Mouse (Mus musculus): ENCODE results near the gene Zfp553. TPM values are rescaled to one million over a fixed set of nuclear protein-coding genes. Genes with fewer than 3 reads are reported as not detected.
"Not testable (repeated sequence)": the region's sequence is repeated elsewhere in the genome, so short reads cannot be mapped to it uniquely, and the experiment has no call there.

The Zfp553 gene
- total RNA-seq, 2 experiments from 2014 or later: 16.9 to 18.6 TPM

DNA sequence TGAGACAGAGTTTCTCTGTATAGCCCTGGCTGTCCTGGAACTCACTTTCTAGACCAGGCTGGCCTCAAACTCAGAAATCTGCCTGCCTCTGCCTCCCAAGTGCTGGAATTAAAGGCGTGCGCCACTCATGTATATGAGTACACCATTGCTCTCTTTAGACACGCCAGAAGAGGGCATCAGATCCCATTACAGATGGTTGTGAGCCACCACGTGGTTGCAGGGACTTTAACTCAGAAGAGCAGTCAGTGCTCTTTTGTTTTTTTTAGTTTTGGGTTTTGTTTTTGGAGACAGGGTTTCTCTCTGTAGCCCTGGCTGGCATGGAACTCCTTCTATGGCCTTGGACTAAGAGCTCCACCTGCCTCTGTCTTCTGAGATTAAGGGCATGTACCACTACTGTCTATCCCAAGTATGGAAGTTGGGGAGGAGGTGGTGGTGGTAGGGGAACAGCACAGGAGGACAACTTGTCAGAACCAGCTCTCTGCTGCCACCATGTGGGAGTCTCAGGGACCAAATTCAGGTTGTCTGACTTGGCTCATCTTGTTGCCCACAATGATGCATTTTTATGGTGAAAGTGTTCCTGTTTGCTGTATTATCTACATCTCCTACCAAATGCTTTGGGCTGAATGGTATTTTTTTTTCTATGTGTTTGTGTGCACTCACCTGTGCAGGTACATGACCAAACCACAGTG, 4.1 kb upstream of the Zfp553 start:
- DNase-seq (ENCODE audit: low spot score in 2 of 2): peak; percentile 62 to 88
- intact Hi-C loops (cut with DNase I): loop anchor here (2.0 kb wide), 1 partner anchor 14 kb away; no protein-coding TSS in a partner anchor

DNA sequence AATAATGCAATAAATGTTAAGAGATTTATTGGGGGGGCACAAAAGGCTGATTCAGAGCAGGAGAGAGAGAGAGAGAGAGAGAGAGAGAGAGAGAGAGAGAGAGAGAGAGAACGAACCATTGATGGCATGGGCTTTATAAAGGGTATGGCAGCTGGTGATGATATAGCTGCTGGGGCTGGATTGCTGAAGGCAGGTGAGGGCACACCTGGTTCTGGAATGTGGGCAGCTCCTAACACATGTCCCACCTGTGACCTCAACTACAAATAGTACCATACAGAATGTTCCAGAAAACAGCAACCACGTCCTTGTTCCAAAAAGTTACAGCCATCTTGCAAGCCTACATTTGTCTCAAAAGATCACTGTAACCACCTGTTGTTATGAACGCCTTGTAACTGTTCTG, 1.5 kb upstream of the Zfp553 start:
- intact Hi-C loops (cut with DNase I): no loop called here
- no peak for DNase-seq (ENCODE audit: low spot score in 2 of 2)

DNA sequence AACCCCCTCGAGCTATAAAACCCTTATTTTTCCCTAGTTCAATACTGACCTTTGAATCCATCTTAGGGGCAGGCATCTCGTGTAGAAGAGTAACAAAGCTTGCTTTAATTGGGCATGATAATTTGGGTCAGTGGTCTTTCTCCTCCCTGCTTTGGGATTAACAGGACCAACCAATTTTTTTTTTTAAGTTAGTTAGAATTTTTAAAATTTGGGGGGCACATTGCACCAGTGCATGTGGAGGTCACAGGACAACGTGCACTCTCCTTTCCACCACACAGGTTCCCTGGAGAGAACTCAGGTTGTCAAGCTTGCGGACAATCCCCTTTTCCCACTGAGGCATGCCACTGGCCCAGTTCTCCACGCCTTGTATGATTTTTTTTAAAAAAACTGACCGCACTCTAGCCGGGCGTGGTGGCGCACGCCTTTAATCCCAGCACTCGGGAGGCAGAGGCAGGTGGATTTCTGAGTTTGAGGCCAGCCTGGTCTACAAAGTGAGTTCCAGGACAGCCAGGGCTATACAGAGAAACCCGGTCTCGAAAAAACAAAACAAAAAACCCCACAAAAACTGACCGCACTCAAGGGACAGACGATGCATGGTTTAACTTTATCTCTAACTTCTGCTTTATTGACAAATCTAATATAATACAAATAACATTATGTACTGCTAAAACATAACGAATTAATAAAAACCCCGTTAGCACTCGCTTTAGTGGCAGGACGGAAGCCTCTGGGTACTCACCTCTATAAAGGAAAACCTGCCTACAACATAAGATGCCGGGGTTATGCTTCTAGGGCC, 837 bp upstream of the Zfp553 start:
- intact Hi-C loops (cut with DNase I): no loop called here
- no peak for DNase-seq (ENCODE audit: low spot score in 2 of 2)

DNA sequence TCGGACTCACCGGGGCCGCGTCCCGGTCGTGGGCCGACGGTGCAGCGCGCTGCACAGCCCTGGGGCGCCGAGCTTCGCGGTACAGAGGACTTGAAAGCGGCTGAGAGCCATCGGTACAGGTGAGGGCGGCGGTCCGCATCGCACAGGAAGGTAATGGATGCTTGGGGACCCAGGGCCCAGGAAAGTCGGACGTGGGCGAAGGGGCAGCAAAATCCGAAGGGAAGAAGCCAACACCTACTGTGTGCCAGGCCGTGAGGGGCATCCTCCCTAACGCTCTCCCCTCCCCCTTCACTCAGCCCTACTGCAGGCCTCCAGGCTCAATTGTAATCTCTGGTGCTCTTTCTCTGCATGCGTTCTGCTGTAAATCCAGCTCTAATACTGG, 498 bp downstream of the Zfp553 start:
- peak in 1 of 2 experiments; percentile 38 for DNase-seq (ENCODE audit: low spot score in 2 of 2)
- intact Hi-C loops (cut with DNase I): no loop called here

DNA sequence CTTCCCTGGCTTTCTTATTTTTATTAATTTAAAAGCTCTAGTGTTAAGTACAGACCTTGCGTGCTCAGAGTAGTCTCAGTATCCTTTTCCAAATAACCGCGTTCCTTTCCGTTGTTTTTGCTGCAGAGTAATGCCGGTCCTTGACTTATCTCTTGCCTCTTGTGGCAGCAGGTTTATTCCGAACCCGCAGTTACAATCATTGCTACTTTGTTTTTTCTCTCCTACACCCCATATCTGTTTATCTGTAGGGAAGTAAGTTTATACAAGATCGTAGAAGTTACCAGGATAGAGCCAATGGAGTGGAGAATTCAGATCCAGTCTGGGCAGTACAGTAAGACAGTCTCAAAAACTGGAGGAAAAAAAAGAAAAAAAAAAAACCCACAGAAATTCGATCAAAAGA, 904 bp downstream of the Zfp553 start:
- intact Hi-C loops (cut with DNase I): no loop called here
- DNase-seq (ENCODE audit: low spot score in 2 of 2): no peak

DNA sequence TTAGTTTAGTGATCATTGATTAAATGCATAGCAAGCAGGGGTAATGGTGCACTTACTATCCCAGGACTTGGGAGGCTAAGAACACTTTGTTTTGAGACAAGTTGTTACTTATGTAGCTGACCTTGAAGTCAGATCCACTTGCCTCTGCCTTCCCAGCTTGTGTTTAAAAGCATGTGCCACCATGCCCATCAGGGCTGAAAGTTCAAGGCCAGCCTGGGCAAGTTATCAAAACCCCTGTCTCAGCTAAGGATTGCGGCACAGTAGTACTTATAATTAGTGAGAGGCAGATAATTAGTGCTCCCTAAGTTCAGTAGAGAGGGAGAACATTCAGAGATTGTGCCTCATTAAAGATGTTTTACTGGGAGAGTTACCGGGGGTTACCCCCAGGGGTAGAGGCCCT, 1.9 kb downstream of the Zfp553 start:
- DNase-seq (ENCODE audit: low spot score in 2 of 2): no peak
- intact Hi-C loops (cut with DNase I): no loop called here

DNA sequence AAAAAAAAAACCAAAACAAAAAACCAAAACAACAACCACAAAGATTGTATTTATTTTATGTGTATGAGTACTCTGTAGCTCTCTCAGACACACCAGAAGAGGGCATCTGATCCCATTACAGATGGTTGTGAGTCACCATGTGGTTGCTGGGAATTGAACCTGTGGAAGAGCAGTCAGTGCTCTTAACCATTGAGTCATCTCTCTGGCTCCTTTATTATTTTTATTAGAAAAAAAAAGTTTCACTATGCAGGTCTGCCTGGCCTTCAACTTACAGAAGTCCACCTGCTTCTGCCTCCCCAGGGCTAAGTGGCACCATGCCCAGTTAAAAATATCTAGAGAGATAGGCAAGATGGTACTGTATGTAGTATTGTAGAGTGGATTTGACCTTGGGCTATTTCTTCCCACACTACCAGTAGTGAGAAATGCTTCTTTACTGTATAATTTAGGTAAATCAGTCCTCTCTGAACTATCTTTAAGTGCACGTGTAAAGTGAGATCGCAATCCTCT, 10.6 kb downstream of the Zfp553 start:
- no peak for DNase-seq (ENCODE audit: low spot score in 2 of 2)
- intact Hi-C loops (cut with DNase I): no loop called here

DNA sequence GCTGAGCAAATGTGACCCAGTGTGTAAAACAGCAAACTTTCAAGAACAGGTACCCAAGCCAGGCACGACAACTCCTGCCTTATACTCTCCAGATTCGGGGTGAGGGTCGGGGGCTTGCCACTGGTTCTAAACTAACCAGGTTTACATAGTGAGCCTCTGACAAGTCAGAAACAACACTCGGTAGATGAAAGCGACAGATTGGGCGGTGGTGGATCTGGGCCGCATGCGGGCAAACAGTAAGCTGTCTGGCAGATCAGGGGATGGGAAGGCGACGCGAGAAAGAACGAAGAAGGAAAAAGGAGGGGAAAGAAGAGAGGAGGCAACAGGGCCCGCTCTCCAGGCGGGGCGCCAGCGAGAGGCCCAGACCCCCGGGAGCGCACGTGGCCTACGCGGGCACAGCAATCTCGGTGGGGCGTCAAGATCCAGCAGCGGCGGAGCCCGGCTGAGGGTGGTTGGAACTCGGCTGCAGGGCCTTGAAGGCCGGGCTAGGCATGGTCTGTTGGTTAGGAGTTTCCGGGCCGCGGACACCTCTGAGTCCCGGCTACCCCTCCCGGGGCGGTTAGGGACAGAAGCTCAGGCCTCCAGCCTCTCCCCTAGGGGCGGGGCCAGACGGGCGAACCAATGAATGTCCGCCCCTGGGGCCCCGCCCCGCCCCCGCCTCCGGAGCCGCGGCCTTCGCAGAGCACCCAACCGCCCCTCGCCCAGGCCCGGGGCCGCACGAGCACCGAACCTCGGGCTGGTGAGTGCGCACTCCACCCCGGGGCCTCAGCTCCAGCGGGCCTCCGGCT, 11.2 kb downstream of the Zfp553 start, which contains the start of gene Zfp771:
TSS of gene Zfp771 (plus strand) at position 405 of the 788 bp plus-strand sequence.
- DNase-seq (ENCODE audit: low spot score in 2 of 2): peak; percentile 94 to 95
- intact Hi-C loops (cut with DNase I): no loop called here

DNA sequence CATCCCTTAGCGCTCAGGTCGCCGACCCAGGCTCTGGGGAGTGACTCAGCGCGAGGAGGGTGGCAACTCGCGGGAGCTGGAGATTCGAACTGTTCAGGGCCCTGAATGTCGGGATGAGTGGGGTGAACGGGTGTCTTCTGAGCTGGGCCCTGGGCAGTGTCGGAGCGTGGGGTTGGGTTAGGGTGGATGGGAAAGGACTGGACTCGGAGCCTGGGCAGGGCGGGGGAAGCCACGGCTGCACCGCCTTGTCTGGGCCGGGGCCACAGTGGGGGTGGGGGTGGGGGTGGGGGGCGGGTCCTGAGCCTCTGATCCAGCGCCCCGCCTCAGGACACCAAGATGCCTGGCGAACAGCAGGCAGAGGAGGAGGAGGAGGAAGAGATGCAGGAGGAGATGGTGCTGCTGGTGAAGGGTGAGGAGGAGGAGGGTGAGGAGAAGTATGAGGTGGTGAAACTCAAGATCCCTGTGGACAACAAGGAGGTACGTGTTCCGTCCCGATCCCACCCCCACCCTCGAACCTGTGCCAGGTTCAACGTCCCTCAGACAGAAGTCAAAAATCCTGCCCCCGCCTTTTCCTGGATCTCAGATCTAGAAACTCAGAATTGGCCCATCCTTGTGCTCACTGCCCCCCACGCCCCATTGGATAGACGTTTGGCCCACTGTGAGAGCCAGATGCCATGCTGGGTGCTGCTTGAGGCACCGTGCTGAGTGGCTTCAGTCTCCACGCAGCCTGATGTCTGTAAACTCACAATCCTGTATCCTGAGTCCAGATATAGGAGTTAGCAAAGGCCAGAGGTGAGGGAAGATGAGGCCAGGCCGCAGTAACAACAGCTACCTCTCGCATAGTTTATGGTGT, 12.0 kb downstream of the Zfp553 start:
- intact Hi-C loops (cut with DNase I): no loop called here
- DNase-seq (ENCODE audit: low spot score in 2 of 2): no peak

DNA sequence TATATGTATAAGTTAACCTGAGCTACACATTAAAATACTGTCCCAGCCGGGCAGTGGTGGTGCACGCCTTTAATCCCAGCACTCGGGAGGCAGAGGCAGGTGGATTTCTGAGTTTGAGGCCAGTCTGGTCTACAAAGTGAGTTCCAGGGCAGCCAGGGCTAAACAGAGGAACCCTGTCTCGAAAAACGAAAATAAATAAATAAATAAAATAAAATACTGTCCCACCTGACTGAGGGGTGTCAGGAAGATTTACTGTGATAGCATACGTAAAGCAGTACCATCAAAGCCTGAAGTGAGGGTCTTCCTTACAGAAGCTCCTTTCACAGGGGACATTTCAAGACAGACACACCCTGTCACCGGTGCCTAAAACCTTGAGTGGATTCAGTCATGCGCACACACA, 17.6 kb downstream of the Zfp553 start:
- DNase-seq (ENCODE audit: low spot score in 2 of 2); intact Hi-C loops (cut with DNase I): not testable (repeated sequence)

DNA sequence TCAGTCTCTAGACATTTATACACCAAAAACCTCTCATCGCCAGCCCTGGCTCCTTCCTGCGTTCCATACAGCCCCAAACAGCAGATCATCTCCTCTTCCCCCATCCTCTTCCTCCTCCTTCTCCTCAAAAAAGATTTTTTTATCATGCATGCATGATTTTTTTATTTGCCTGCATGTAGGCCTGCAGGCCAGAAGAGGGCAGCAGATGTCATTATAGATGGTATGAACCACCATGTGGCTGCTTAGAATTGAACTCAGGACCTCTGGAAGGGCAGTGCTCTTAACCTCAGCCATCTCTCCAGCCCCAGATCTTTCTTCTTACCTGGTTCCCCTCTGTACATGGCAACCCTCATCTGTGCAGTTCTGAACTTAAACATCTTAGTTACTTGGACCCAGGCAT, 19.6 kb downstream of the Zfp553 start:
- intact Hi-C loops (cut with DNase I): no loop called here
- peak in 1 of 2 experiments; percentile 37 for DNase-seq (ENCODE audit: low spot score in 2 of 2)

DNA sequence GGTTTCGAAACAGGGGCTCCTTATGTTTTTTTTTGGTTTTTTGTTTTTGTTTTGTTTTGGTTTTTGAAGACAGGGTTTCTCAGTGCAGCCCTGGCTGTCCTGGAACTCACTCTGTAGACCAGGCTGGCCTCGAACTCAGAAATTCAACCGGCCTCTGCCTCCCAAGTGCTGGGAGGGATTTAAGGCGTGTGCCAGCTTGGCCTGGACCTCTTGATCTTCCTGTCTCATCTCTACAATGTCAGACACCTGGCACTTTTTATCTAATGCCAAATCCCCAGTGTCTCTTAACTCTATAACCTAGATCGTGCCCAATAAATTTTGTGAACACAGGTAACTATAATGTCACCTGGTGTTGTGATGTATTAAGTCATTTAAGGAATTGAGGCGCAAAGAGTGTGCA, 20.5 kb downstream of the Zfp553 start:
- intact Hi-C loops (cut with DNase I): no loop called here
- no peak for DNase-seq (ENCODE audit: low spot score in 2 of 2)

DNA sequence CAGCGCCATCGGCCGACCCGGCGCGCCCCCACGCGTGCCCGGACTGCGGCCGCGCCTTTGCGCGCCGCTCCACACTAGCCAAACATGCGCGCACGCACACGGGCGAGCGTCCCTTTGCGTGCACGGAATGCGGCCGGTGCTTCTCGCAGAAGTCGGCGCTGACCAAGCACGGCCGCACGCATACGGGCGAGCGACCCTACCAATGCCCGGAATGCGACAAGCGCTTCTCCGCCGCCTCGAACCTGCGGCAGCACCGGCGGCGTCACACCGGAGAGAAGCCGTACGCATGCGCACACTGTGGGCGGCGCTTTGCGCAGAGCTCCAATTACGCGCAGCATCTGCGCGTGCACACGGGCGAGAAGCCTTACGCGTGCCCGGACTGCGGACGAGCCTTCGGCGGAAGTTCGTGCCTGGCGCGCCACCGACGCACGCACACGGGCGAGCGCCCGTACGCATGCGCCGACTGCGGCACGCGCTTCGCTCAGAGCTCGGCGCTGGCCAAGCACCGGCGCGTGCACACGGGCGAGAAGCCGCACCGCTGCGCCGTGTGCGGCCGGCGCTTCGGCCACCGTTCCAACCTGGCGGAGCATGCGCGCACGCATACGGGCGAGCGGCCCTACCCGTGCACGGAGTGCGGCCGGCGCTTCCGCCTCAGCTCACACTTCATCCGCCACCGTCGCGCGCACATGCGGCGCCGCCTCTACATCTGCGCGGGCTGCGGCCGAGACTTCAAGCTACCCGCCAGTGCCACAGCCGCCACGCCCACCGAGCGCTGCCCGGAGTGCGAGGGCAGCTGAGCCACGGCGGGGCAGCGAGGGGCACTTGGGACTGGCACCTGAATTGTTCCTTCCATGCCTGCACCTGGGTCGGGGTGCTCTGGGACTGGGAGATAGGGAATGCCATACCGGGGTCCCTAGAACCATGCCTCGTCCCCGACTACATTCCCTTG, 21.2 kb downstream of the Zfp553 start:
- peak; percentile 95 to 97 for DNase-seq (ENCODE audit: low spot score in 2 of 2)
- intact Hi-C loops (cut with DNase I): no loop called here

DNA sequence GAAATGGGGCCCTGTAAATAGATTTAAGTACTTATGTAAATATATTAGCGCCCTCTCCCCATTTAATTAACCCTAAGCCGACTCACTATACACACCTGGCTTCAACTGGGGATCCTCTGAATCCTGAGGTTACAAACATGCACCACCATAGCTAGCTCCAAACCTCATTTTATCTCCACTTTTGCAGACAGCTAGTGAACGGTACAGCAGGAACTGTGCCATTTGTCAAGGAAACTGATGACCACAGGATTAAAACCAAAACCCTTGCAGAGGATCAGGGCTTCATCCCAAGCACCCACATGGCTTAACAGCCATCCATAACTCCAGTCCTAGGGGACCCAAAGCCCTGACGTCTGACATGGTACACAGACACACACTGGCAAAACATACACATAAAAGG, 22.1 kb downstream of the Zfp553 start:
- no peak for DNase-seq (ENCODE audit: low spot score in 2 of 2)
- intact Hi-C loops (cut with DNase I): no loop called here

DNA sequence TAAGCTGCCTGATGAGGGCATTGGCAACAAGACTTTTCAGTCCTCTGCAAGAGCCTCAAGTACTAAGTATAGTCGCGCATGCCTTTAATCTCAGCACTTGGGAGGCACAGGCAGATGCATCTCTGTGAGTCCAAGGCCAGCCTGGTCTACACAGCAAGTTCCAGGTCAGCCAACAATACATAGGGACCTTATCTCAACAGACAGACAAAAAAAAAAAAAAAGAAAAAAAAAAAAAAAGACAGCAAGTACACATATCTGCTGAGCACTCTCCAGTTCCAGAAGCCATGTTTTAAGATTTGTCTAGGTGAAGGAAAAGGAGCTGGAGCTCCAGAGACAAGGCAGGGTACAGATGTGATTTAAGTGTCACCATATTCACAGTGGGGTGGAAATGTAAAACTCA, 23.1 kb downstream of the Zfp553 start:
- intact Hi-C loops (cut with DNase I): no loop called here
- no peak for DNase-seq (ENCODE audit: low spot score in 2 of 2)

DNA sequence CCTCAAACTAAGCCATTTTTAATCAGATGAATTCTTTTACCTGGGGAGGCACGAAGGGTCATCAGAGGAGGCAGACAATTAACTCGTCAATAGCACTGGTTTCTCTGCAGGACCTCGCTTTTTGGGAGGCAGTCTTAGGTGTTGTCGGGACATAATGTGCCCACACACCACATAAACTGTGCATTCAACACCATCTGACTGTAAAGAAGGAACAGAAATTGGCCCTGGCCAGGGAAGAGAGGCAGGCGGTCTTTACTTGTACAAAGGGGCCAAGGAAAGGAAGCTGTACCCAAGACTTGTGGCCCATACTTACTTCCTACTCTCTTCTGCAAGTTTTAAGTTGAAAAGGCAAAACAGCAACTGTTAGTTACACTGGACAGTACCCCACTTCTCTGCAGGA, 23.7 kb downstream of the Zfp553 start:
- DNase-seq (ENCODE audit: low spot score in 2 of 2): no peak

DNA sequence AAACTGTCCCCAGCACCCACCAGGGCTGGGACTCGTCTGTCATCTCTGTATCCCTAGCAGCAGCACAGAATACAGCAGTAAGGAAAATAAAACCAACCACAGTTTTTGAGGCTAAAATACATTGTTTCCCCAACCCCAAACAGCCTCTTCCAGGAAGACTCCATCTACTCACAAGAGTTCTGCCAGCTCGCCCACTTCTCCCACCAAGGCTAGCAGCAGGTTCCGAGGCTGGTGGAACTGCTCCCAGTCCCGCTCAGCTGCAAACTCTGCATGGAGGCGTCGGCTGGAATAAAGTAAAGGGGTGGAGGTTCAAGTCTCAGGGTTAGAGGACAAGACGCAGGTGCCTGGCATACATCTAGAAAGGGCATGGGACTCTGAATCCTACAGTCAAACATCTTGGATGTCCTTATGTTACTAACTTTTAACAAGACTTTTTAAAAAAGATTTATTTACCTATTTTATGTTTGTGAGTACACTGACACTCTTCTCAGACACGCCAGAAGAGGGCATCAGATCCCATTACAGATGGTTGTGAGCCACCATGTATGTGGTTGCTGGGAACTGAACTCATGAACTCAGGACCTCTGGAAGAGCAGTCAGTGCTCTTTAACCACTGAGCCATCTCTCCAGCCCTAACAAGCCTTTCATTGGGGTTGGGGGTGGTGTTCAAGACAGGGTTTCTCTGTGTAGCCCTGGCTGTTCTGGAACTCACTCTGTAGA, 26.5 kb downstream of the Zfp553 start:
- intact Hi-C loops (cut with DNase I): no loop called here
- DNase-seq (ENCODE audit: low spot score in 2 of 2): peak in 1 of 2 experiments; percentile 69

More for the DNA sequence above, 23.7 kb downstream of the Zfp553 start:
- intact Hi-C loops (cut with DNase I): no loop called here

All from left cerebral cortex, postnatal 25 days (tissue).